ENCODE assay signal across 11 mouse cellular contexts in genomic region chr13:54385008-54386004, GRCm38 (mm10). TPM values are rescaled to one million over a fixed set of nuclear protein-coding genes. Genes with fewer than 3 reads are reported as not detected.
DNase-seq lines count a peak whose midpoint lies in the region; ATAC-seq and TF ChIP-seq lines count a peak whose summit lies in the region.
"Had no signal": no experiment of that assay in that cellular context is flagged by ENCODE, and none has a peak within 500 bp of the region (broad histone marks: within the 10 kb centered on the region; RNA-seq: fewer than 3 reads in every experiment).

No protein-coding gene starts in this region.

- WGBS in heart, postnatal 0 days: 25% methylated on average over 19 of the region's 19 CpGs
- 43% methylated on average over 19 of the region's 19 CpGs for WGBS in intestine, embryonic 14.5 days

- H3K27ac ChIP-seq in heart, postnatal 0 days (ENCODE audit: low read depth): no peak overlapping the region
- no peak overlapping the region for H3K27ac ChIP-seq in intestine, embryonic 14.5 days (ENCODE audit: low read depth)
- H3K27ac ChIP-seq: embryonic facial prominence, embryonic 12.5 days had no signal

- no peaks in the 10 kb centered on the region for H3K9me3 ChIP-seq in heart, postnatal 0 days (replicated peaks; ENCODE audit: control insufficient read depth, low read length)
- no peaks in the 10 kb centered on the region for H3K9me3 ChIP-seq in intestine, embryonic 14.5 days (ENCODE audit: control insufficient read depth, low read length)
- H3K9me3 ChIP-seq: embryonic facial prominence, embryonic 12.5 days had no signal

- intact Hi-C loops in heart, postnatal 25 days (cut with DNase I): no loop called here

- no peak overlapping the region for H3K9ac ChIP-seq in heart, postnatal 0 days (replicated peaks; ENCODE audit: low read depth, low read length)
- no peak overlapping the region for H3K9ac ChIP-seq in intestine, embryonic 14.5 days (ENCODE audit: low read length)
- H3K9ac ChIP-seq: embryonic facial prominence, embryonic 12.5 days had no signal

- 0 out of 2 replicates have a peak, but pooled peaks cover 3% of the 10 kb centered on the region for H3K27me3 ChIP-seq in heart, postnatal 0 days (ENCODE audit: control insufficient read depth, insufficient read depth, low read length)
- no peaks in the 10 kb centered on the region for H3K27me3 ChIP-seq in intestine, embryonic 14.5 days (replicated peaks; ENCODE audit: control insufficient read depth, insufficient read depth, low read length)
- H3K27me3 ChIP-seq: embryonic facial prominence, embryonic 12.5 days had no signal

- ATAC-seq in heart, postnatal 0 days (ENCODE audit: insufficient read depth, low read depth): no peak
- no peak for ATAC-seq in intestine, embryonic 14.5 days (replicated peaks; ENCODE audit: low FRiP score, low TSS enrichment, low read depth)

- no peak for DNase-seq in heart, postnatal 0 days (ENCODE audit: low spot score)
- DNase-seq in heart, postnatal 25 days (ENCODE audit: low spot score): no peak
- peak; percentile 58 for DNase-seq in right cerebral cortex, adult 18-20 months
- DNase-seq in right cerebral cortex, postnatal 36 days (ENCODE audit: low spot score in 2 of 2): no peak
- DNase-seq in intestine, embryonic 14.5 days (ENCODE audit: low spot score): no peak
- DNase-seq in spleen, adult 18-20 months: no peak
- no peak for DNase-seq in adrenal gland, postnatal 36 days
- DNase-seq: adrenal gland, postnatal 25 days; liver had no signal

- no peak for TF ChIP-seq EP300 in heart, postnatal 0 days (IDR thresholded peaks at IDR 0.05; ENCODE audit: low read depth)

- TF ChIP-seq CTCF in heart, postnatal 0 days (IDR thresholded peaks at IDR 0.05; ENCODE audit: low read depth): no peak

- no peaks in the 10 kb centered on the region; the same call in 1 of the 2 replicates for H3K4me1 ChIP-seq in heart, postnatal 0 days (ENCODE audit: control insufficient read depth, insufficient read depth)
- 0 out of 2 replicates have a peak, but pooled peaks cover 5% of the 10 kb centered on the region for H3K4me1 ChIP-seq in intestine, embryonic 14.5 days (replicated peaks; ENCODE audit: control insufficient read depth, insufficient read depth, low read length)

- peak overlapping the region; percentile 32 for H3K4me2 ChIP-seq in heart, postnatal 0 days (ENCODE audit: low read depth, low read length)
- H3K4me2 ChIP-seq in intestine, embryonic 14.5 days (ENCODE audit: low read length): peak overlapping the region; percentile 14; the same call in 1 of the 2 replicates
- H3K4me2 ChIP-seq: embryonic facial prominence, embryonic 12.5 days had no signal

- no peaks in the 10 kb centered on the region for H3K36me3 ChIP-seq in heart, postnatal 0 days (replicated peaks; ENCODE audit: control insufficient read depth, insufficient read depth, low read length)
- no peaks in the 10 kb centered on the region for H3K36me3 ChIP-seq in intestine, embryonic 14.5 days (ENCODE audit: control insufficient read depth, insufficient read depth, low read length)
- H3K36me3 ChIP-seq: embryonic facial prominence, embryonic 12.5 days had no signal

- H3K4me3 ChIP-seq in heart, postnatal 0 days (ENCODE audit: low read depth, low read length): no peak overlapping the region
- H3K4me3 ChIP-seq in intestine, embryonic 14.5 days (ENCODE audit: low read depth, low read length): no peak overlapping the region
- H3K4me3 ChIP-seq: embryonic facial prominence, embryonic 12.5 days; myocyte had no signal

RNA-seq across cellular contexts. Expression of gene Cplx2, which starts 14.2 kb away (rescaled TPM):
- 6.5 and 7.6 TPM in 2 replicates for total RNA-seq in heart, postnatal 0 days (2014; rRNA removed; ENCODE audit: low replicate concordance)
- 1.5 and 1.7 TPM in 2 replicates for polyA plus RNA-seq in heart, postnatal 0 days (2015; fragmentation: Nextera tagmentation; extraction: Ambion mirVana)
- total RNA-seq in heart, postnatal 25 days (2021): 1 to 10 TPM; 2.7 to 2.8 TPM
- 5.6 and 6.7 TPM in 2 replicates for polyA plus RNA-seq in intestine, embryonic 14.5 days (2014; fragmentation: Nextera tagmentation; extraction: Ambion mirVana)
- total RNA-seq in adrenal gland, postnatal 36 days (2021): 10 to 100 TPM; 17.9 to 18.6 TPM
